ENCODE assay signal across 19 mouse cellular contexts in the genomic region with DNA sequence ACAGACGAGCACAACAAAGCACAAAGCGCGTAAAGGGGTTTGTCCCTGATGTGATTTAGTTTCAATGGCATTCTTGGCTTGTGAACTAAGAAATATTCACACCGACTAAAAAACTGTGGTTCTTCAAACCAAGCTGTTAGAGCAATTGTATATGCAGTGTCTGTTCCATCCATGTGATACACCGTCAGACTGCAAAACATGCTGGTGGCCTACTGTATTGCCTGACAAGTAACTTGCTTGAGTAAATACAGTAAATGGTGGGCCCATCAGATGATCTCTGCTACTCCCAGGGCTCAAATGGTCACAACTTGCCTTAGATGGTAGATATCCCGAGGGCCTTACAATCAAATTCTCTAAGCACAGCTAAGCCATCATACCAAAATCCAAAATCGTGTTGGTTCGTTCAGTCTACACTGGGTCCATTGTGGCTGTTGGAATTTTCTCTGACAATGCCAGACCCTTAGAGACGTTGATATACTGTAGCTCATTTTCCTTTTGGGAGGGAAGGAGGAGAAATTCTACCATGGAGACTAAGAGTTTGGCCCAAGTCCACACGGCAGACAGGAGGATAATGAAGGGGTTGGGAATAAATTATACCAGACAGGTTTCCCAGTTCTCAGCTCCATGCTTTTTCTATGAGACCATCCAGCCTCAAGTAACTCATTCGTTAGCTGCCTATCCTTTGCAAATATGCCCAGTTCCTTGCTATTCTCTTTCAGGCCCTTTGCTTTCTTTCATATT. TPM values are rescaled to one million over a fixed set of nuclear protein-coding genes. Genes with fewer than 3 reads are reported as not detected.
DNase-seq lines count a peak whose midpoint lies in the region; ATAC-seq and TF ChIP-seq lines count a peak whose summit lies in the region.
"Had no signal": no experiment of that assay in that cellular context is flagged by ENCODE, and none has a peak within 500 bp of the region (broad histone marks: within the 10 kb centered on the region; RNA-seq: fewer than 3 reads in every experiment).

No protein-coding gene starts in this region.

- H3K27ac ChIP-seq in hindbrain, embryonic 14.5 days, result no peak overlapping the region
- no peak overlapping the region for H3K27ac ChIP-seq in hindbrain, embryonic 16.5 days (ENCODE audit: low read depth, low read length)
- H3K27ac ChIP-seq in stomach, embryonic 14.5 days (ENCODE audit: low read length), result 0 out of 2 replicates have a peak overlapping the region, but pooled peaks have one; percentile 4
- H3K27ac ChIP-seq in stomach, postnatal 0 days (replicated peaks), result no peak overlapping the region
- peak overlapping the region; percentile 46 for H3K27ac ChIP-seq in forebrain, embryonic 16.5 days (ENCODE audit: low read length)
- no peak overlapping the region for H3K27ac ChIP-seq in heart, embryonic 10.5 days
- H3K27ac ChIP-seq: embryonic facial prominence, embryonic 15.5 days; heart, adult 2 months had no signal

- no peak for DNase-seq in hindbrain, embryonic 14.5 days (ENCODE audit: low spot score)
- no peak for DNase-seq in stomach, postnatal 0 days (ENCODE audit: low spot score)
- DNase-seq in ovary, postnatal 36 days (ENCODE audit: low spot score), result no peak
- no peak for DNase-seq in kidney, postnatal 4 days
- DNase-seq in heart, embryonic 10.5 days (ENCODE audit: low spot score), result no peak
- DNase-seq: adrenal gland, adult 8-10 months; cerebellum, adult 18-20 months; heart, adult 2 months; heart, postnatal 10 days; kidney, adult 2 months; lung, adult 2 months; lung, postnatal 36 days; right cerebral cortex, adult 18-20 months; thymus, adult 18-20 months had no signal

- peak; percentile 27; the same call in 1 of the 2 replicates for ATAC-seq in hindbrain, embryonic 14.5 days (ENCODE audit: low FRiP score)
- no peak for ATAC-seq in hindbrain, embryonic 16.5 days
- ATAC-seq in stomach, embryonic 14.5 days (ENCODE audit: insufficient number of reproducible peaks, insufficient read depth, low FRiP score, low read depth), result no peak
- no peak for ATAC-seq in stomach, postnatal 0 days (ENCODE audit: low FRiP score, low TSS enrichment)
- ATAC-seq in forebrain, embryonic 16.5 days, result peak; percentile 88

- no peak overlapping the region for H3K4me3 ChIP-seq in hindbrain, embryonic 14.5 days (replicated peaks; ENCODE audit: low read length)
- H3K4me3 ChIP-seq in hindbrain, embryonic 16.5 days (ENCODE audit: low read length), result no peak overlapping the region
- no peak overlapping the region for H3K4me3 ChIP-seq in stomach, embryonic 14.5 days (ENCODE audit: low read depth, low read length)
- no peak overlapping the region for H3K4me3 ChIP-seq in stomach, postnatal 0 days (ENCODE audit: low read depth, low read length)
- no peak overlapping the region for H3K4me3 ChIP-seq in forebrain, embryonic 16.5 days (replicated peaks; ENCODE audit: low read length)
- H3K4me3 ChIP-seq in heart, embryonic 10.5 days, result no peak overlapping the region
- H3K4me3 ChIP-seq: embryonic facial prominence, embryonic 15.5 days; heart, adult 2 months had no signal

- no peaks in the 10 kb centered on the region for H3K36me3 ChIP-seq in hindbrain, embryonic 14.5 days (replicated peaks; ENCODE audit: control insufficient read depth, insufficient read depth)
- H3K36me3 ChIP-seq in hindbrain, embryonic 16.5 days (ENCODE audit: control insufficient read depth, insufficient read depth, low read length), result no peaks in the 10 kb centered on the region
- H3K36me3 ChIP-seq in stomach, embryonic 14.5 days (ENCODE audit: control insufficient read depth, insufficient read depth, low read length), result no peaks in the 10 kb centered on the region
- H3K36me3 ChIP-seq in stomach, postnatal 0 days (ENCODE audit: control insufficient read depth, insufficient read depth, low read length), result no peaks in the 10 kb centered on the region
- H3K36me3 ChIP-seq in forebrain, embryonic 16.5 days (ENCODE audit: control insufficient read depth, insufficient read depth), result no peaks in the 10 kb centered on the region
- H3K36me3 ChIP-seq in heart, embryonic 10.5 days, result no peaks in the 10 kb centered on the region
- H3K36me3 ChIP-seq: embryonic facial prominence, embryonic 15.5 days had no signal

- no peak for TF ChIP-seq EP300 in stomach, postnatal 0 days (optimal IDR thresholded peaks at IDR 0.05)

- 71% methylated on average over 11 of the region's 11 CpGs for WGBS in hindbrain, embryonic 14.5 days
- 60% methylated on average over 11 of the region's 11 CpGs for WGBS in hindbrain, embryonic 16.5 days
- 68% methylated on average over 11 of the region's 11 CpGs for WGBS in stomach, embryonic 14.5 days
- 68% methylated on average over 11 of the region's 11 CpGs for WGBS in stomach, postnatal 0 days
- 22% methylated on average over 11 of the region's 11 CpGs for WGBS in forebrain, embryonic 16.5 days
- 81% methylated on average over 11 of the region's 11 CpGs for WGBS in heart, embryonic 10.5 days

- no peak overlapping the region for H3K9ac ChIP-seq in hindbrain, embryonic 14.5 days
- H3K9ac ChIP-seq in hindbrain, embryonic 16.5 days (ENCODE audit: low read depth, low read length), result no peak overlapping the region
- H3K9ac ChIP-seq in stomach, embryonic 14.5 days (replicated peaks; ENCODE audit: low read depth, low read length), result no peak overlapping the region
- no peak overlapping the region for H3K9ac ChIP-seq in stomach, postnatal 0 days (ENCODE audit: low read length)
- H3K9ac ChIP-seq in forebrain, embryonic 16.5 days (replicated peaks; ENCODE audit: low read depth, low read length), result no peak overlapping the region
- H3K9ac ChIP-seq: embryonic facial prominence, embryonic 15.5 days had no signal

- TF ChIP-seq CTCF in stomach, postnatal 0 days (IDR thresholded peaks at IDR 0.05; ENCODE audit: low read depth), result no peak

- no peak overlapping the region for H3K4me2 ChIP-seq in hindbrain, embryonic 14.5 days (replicated peaks)
- no peak overlapping the region for H3K4me2 ChIP-seq in hindbrain, embryonic 16.5 days (ENCODE audit: low read length)
- H3K4me2 ChIP-seq in stomach, embryonic 14.5 days (replicated peaks; ENCODE audit: low read depth, low read length), result no peak overlapping the region
- no peak overlapping the region for H3K4me2 ChIP-seq in stomach, postnatal 0 days (replicated peaks; ENCODE audit: low read depth)
- peak overlapping the region; percentile 5; the same call in 1 of the 2 replicates for H3K4me2 ChIP-seq in forebrain, embryonic 16.5 days (ENCODE audit: low read length)
- H3K4me2 ChIP-seq: embryonic facial prominence, embryonic 15.5 days; liver, embryonic 11.5 days had no signal

- no peaks in the 10 kb centered on the region for H3K9me3 ChIP-seq in hindbrain, embryonic 14.5 days (ENCODE audit: control insufficient read depth, low read length)
- no peaks in the 10 kb centered on the region for H3K9me3 ChIP-seq in hindbrain, embryonic 16.5 days (ENCODE audit: control insufficient read depth, low read length)
- no peaks in the 10 kb centered on the region for H3K9me3 ChIP-seq in stomach, embryonic 14.5 days (ENCODE audit: control insufficient read depth, low read depth, low read length)
- no peaks in the 10 kb centered on the region for H3K9me3 ChIP-seq in stomach, postnatal 0 days (ENCODE audit: control insufficient read depth, low read length)
- no peaks in the 10 kb centered on the region for H3K9me3 ChIP-seq in forebrain, embryonic 16.5 days (ENCODE audit: control insufficient read depth, low read length)
- H3K9me3 ChIP-seq in heart, embryonic 10.5 days, result no peaks in the 10 kb centered on the region
- H3K9me3 ChIP-seq: embryonic facial prominence, embryonic 15.5 days had no signal

- H3K4me1 ChIP-seq in hindbrain, embryonic 14.5 days (replicated peaks; ENCODE audit: control insufficient read depth, insufficient read depth, low read length), result peaks cover 14% of the 10 kb centered on the region; the same call in 1 of the 2 replicates
- H3K4me1 ChIP-seq in hindbrain, embryonic 16.5 days (ENCODE audit: control insufficient read depth, insufficient read depth, low read depth, low read length), result no peaks in the 10 kb centered on the region
- H3K4me1 ChIP-seq in stomach, embryonic 14.5 days (ENCODE audit: control insufficient read depth, insufficient read depth, low read length), result peaks cover 5% of the 10 kb centered on the region; the same call in 1 of the 2 replicates
- H3K4me1 ChIP-seq in stomach, postnatal 0 days (replicated peaks; ENCODE audit: control insufficient read depth, insufficient read depth), result no peaks in the 10 kb centered on the region
- peaks cover 6% of the 10 kb centered on the region; the same call in 1 of the 2 replicates for H3K4me1 ChIP-seq in forebrain, embryonic 16.5 days (replicated peaks; ENCODE audit: control insufficient read depth, insufficient read depth, low read length)
- H3K4me1 ChIP-seq in heart, embryonic 10.5 days, result 0 out of 2 replicates have a peak, but pooled peaks cover 5% of the 10 kb centered on the region

- peaks cover 50% of the 10 kb centered on the region for H3K27me3 ChIP-seq in hindbrain, embryonic 14.5 days (ENCODE audit: control insufficient read depth, insufficient read depth, low read length)
- H3K27me3 ChIP-seq in hindbrain, embryonic 16.5 days (replicated peaks; ENCODE audit: control insufficient read depth, insufficient read depth, low read length), result peaks cover 15% of the 10 kb centered on the region
- H3K27me3 ChIP-seq in stomach, embryonic 14.5 days (ENCODE audit: control insufficient read depth, insufficient read depth, low read length), result no peaks in the 10 kb centered on the region
- H3K27me3 ChIP-seq in stomach, postnatal 0 days (ENCODE audit: control insufficient read depth, insufficient read depth, low read length), result no peaks in the 10 kb centered on the region
- no peaks in the 10 kb centered on the region for H3K27me3 ChIP-seq in forebrain, embryonic 16.5 days (replicated peaks; ENCODE audit: control insufficient read depth, insufficient read depth, low read length)
- H3K27me3 ChIP-seq in heart, embryonic 10.5 days (ENCODE audit: insufficient read depth, poor library complexity, severe bottlenecking), result peaks cover 4% of the 10 kb centered on the region
- H3K27me3 ChIP-seq: embryonic facial prominence, embryonic 15.5 days had no signal

RNA-seq across cellular contexts. Expression of gene Cdon, which starts 9.5 kb away (rescaled TPM):
- 3.1 and 5.0 TPM in 2 replicates for polyA plus RNA-seq in hindbrain, embryonic 14.5 days (2014; fragmentation: Nextera tagmentation; extraction: Ambion mirVana)
- polyA plus RNA-seq in hindbrain, embryonic 16.5 days (2015; fragmentation: Nextera tagmentation; extraction: Ambion mirVana), result 2.9 and 3.7 TPM in 2 replicates
- polyA plus RNA-seq in stomach, embryonic 14.5 days (2014; fragmentation: Nextera tagmentation; extraction: Ambion mirVana), result 12.7 and 13.8 TPM in 2 replicates
- polyA plus RNA-seq in stomach, postnatal 0 days (2015; fragmentation: Nextera tagmentation; extraction: Ambion mirVana), result 2.5 and 2.7 TPM in 2 replicates
- 11.9 and 12.3 TPM in 2 replicates for polyA plus RNA-seq in forebrain, embryonic 16.5 days (2015; fragmentation: Nextera tagmentation; extraction: Ambion mirVana)
- polyA plus RNA-seq in heart, embryonic 10.5 days (2016; fragmentation: Nextera tagmentation; extraction: Ambion mirVana), result 4.0 and 6.2 TPM in 2 replicates

Comparison
In these comparisons a context has a peak if more than half of its experiments do, and no peak if none do; other contexts are left out.
1. ATAC-seq: peak in hindbrain, embryonic 14.5 days (single experiment) and forebrain, embryonic 16.5 days (single experiment); none in hindbrain, embryonic 16.5 days (single experiment), stomach, embryonic 14.5 days (single experiment) and stomach, postnatal 0 days (single experiment).
2. H3K27ac ChIP-seq: peak in stomach, embryonic 14.5 days (single experiment) and forebrain, embryonic 16.5 days (single experiment); none in hindbrain, embryonic 14.5 days (single experiment), hindbrain, embryonic 16.5 days (single experiment), stomach, postnatal 0 days (single experiment) and heart, embryonic 10.5 days (single experiment).